Mouse (Mus musculus) neural tube, embryonic 11.5 days (tissue): ENCODE data around the gene Rab6a. TPM values are rescaled to one million over a fixed set of nuclear protein-coding genes. Genes with fewer than 3 reads are reported as not detected.

ENCODE experiments used
- ATAC-seq: fragments of 200-750 bp; cut with Nextera tagmentation; 2 replicates; pipeline ENCODE4 v1.8.0; 2017; ENCODE audit warnings: moderate number of reproducible peaks, mild to moderate bottlenecking, moderate TSS enrichment, moderate library complexity; ENCODE audit not compliant: insufficient read depth, low FRiP score, low TSS enrichment
- DNase-seq: peaks from one replicate; pipeline ENCODE4 v3.0.0-alpha.2; 2015; ENCODE audit warnings: low spot score
- H3K27ac ChIP-seq: fragments of 300-500 bp; sonication (generic); 2 replicates; pipeline ENCODE4 v1.5.1; 2014; ENCODE audit warnings: low read depth, mild to moderate bottlenecking, low read length
- H3K27me3 ChIP-seq: fragments of 300-500 bp; sonication (generic); 2 replicates; pipeline ENCODE4 v1.6.1; 2014; ENCODE audit warnings: mild to moderate bottlenecking, low read length, mixed read lengths; ENCODE audit not compliant: control insufficient read depth, insufficient read depth
- H3K36me3 ChIP-seq: fragments of 300-500 bp; sonication (generic); 2 replicates; pipeline ENCODE4 v1.6.1; 2014; ENCODE audit warnings: mild to moderate bottlenecking, low read length, moderate library complexity, mixed read lengths; ENCODE audit not compliant: control insufficient read depth, insufficient read depth
- H3K4me1 ChIP-seq: fragments of 300-500 bp; sonication (generic); 2 replicates; pipeline ENCODE4 v1.6.1; 2014; ENCODE audit warnings: low read length, mixed read lengths; ENCODE audit not compliant: control insufficient read depth, insufficient read depth
- H3K4me2 ChIP-seq: fragments of 300-500 bp; sonication (generic); 2 replicates; pipeline ENCODE4 v1.6.1; 2014; ENCODE audit warnings: low read depth, mild to moderate bottlenecking, moderate library complexity
- H3K4me3 ChIP-seq: fragments of 300-500 bp; sonication (generic); 2 replicates; pipeline ENCODE4 v1.5.1; 2014; ENCODE audit warnings: low read depth, low read length
- H3K9ac ChIP-seq: fragments of 300-500 bp; sonication (generic); 2 replicates; pipeline ENCODE4 v1.6.1; 2014; ENCODE audit warnings: mild to moderate bottlenecking, low read length
- H3K9me3 ChIP-seq: fragments of 300-500 bp; sonication (generic); 2 replicates; pipeline ENCODE4 v1.6.1; 2016; ENCODE audit warnings: low read length; ENCODE audit not compliant: control insufficient read depth
- WGBS: fragments of 180-500 bp; shearing (Covaris S2); extraction: QIAGEN DNeasy Blood & Tissue Kit; methylation state at CpG from one replicate; pipeline ENCODE4 v1.1.7; 2014; 5-methylcytosine and 5-hydroxymethylcytosine counted together
- polyA plus RNA-seq: library from polyadenylated mRNA; unstranded; fragments of >200 nt; fragmentation: Nextera tagmentation; extraction: Ambion mirVana; gene quantifications from 2 replicates; pipeline ENCODE4 v1.2.1, GENCODE M21; 2014

Gene Rab6a
- polyA plus RNA-seq, 1 experiment from 2014 or later, result 200 TPM

DNA sequence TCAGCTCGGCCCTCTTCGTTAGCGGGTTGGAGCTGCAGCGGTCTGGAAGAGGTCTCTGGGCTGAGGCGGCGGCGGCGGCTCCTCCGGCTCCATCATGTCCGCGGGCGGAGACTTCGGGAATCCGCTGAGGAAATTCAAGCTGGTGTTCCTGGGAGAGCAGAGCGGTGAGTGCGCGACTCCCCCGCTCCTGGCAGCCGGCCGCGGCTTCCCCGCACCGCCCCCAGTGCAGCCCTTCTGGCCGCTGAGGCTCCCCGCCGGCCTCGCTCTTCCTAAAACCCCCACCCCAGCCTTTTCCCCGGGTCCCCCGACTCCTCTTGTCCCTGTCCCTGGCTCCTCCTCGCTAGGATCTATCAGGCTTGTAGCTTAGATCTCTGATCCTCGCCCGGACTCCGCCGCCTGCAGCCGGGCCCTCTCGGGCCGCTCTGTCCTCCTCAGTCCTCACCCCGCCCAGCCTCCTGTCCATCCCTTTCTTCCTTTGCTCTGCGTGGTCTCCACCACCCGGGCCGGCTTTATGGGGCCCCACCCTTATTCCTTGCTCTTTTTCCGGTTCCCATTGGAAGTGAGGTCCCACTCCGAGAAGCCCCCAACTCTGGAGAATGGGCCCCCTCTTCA, 1.0 kb downstream of the Rab6a start, which contains the start of gene Mrpl48:
TSS of gene Mrpl48 (minus strand) at position 172 of the 612 bp plus-strand sequence.
- Histone ChIP-seq H3K27ac (peak within 1 kb of the TSS; percentile 99), H3K9me3 (no peaks in the 10 kb centered on the region), H3K27me3 (no peaks in the 10 kb centered on the region), H3K4me2 (peak within 1 kb of the TSS; percentile 52), H3K36me3 (no peaks in the 10 kb centered on the region), H3K4me1 (peaks cover 5% of the 10 kb centered on the region), H3K9ac (peak within 1 kb of the TSS; percentile 98), H3K4me3 (peak within 1 kb of the TSS; percentile 99)
- under 1% methylated on average over 33 of the region's 43 CpGs for WGBS
- ATAC-seq (peak; percentile 49), DNase-seq (peak; percentile 64)

DNA sequence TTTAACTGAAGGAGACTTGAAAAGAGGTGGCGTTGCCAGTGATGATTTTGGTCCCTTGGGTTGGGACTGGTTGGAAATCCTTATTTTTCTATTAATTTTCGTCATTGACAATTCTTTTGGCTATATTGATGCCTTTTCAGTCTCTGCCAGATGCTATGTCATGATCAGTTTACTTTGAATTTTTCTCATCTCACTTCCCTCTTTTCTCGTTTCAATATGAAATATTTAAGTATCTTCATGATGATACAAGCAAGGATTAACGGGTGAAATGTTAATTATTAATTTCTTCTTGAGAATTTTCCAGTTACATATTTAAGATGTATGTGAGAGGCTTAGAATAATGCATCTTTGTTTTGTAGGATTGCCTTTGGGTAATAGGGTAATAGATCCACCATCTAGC, 1.7 kb downstream of the Rab6a start:
- Histone ChIP-seq H3K27ac (0 out of 2 replicates have a peak overlapping the region, but pooled peaks have one; percentile 99), H3K4me2 (peak overlapping the region; percentile 52), H3K4me3 (peak overlapping the region; percentile 99), H3K9ac (peak overlapping the region; percentile 98), H3K27me3 (no peaks in the 10 kb centered on the region), H3K4me1 (peaks cover 5% of the 10 kb centered on the region), H3K9me3 (no peaks in the 10 kb centered on the region), H3K36me3 (no peaks in the 10 kb centered on the region)
- DNase-seq, result no peak
- no peak for ATAC-seq
- whole genome bisulfite sequencing, result 24% methylated on average over 4 of the region's 4 CpGs

DNA sequence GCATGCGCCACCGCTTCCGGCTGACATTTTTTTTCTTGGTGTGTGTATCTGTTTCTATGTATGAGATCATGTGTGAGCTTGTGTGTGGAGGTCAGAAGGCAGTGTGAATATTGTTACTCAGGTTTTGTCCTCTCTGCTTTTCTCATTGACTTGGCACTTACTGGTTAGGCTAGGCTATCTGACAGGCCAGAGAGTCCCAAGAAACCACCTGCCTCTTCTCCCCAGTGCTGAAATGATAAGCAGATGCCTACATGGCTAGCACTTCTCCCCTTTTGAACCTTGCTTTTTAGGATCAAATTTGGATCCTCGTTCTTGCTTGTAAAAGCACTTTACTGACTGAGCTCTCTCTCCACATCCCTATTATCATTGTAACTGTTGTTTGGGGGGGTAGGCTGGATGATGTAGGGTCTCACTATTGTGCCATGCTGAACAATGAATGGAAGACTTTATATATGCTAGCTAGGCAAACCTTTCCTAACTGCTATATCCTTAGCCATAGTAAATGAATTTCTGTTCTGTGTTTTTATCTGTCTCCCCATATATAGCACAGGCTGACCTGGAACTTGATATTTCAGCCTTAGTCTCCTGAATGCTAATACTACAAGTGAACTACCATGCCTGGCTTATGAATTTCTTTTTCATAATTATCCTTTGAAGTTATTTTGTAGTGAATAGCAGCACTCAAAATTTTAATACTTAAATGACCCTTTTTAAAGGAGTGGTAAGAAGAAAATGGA, 9.1 kb downstream of the Rab6a start:
- no peaks in the 10 kb centered on the region for H3K4me1 ChIP-seq
- no peak overlapping the region for H3K4me3 ChIP-seq
- no peaks in the 10 kb centered on the region for H3K27me3 ChIP-seq
- ATAC-seq, result no peak
- H3K9me3 ChIP-seq, result no peaks in the 10 kb centered on the region
- 94% methylated on average over 4 of the region's 4 CpGs for WGBS
- no peak overlapping the region for H3K4me2 ChIP-seq
- H3K36me3 ChIP-seq, result no peaks in the 10 kb centered on the region
- DNase-seq, result no peak
- H3K9ac ChIP-seq, result no peak overlapping the region
- H3K27ac ChIP-seq, result no peak overlapping the region

DNA sequence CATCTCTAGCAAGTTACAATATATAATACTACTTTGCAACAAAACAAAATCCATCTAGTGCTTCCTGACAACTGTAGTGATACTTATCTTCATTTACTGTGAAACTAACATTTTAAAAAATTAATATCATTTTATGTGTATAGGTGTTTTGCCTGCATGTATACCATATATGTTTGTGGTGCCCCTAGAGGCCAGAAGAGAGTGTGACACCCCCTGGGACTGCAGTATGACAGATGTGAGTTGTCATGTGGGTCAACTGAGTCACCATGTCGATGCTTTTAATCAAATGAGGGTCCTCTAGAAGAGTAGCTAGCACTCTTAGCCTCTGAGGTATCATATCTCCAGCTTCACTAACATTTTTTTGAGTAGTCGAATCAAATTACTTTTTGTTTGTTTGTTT, 15.1 kb downstream of the Rab6a start:
- no peak overlapping the region for H3K27ac ChIP-seq
- H3K4me2 ChIP-seq, result no peak overlapping the region
- no peaks in the 10 kb centered on the region for H3K36me3 ChIP-seq
- H3K4me3 ChIP-seq, result no peak overlapping the region
- no peaks in the 10 kb centered on the region for H3K27me3 ChIP-seq
- 84% methylated on average over 2 of the region's 2 CpGs for WGBS
- no peaks in the 10 kb centered on the region for H3K4me1 ChIP-seq
- H3K9ac ChIP-seq, result no peak overlapping the region
- H3K9me3 ChIP-seq, result no peaks in the 10 kb centered on the region
- ATAC-seq (no peak), DNase-seq (no peak)

DNA sequence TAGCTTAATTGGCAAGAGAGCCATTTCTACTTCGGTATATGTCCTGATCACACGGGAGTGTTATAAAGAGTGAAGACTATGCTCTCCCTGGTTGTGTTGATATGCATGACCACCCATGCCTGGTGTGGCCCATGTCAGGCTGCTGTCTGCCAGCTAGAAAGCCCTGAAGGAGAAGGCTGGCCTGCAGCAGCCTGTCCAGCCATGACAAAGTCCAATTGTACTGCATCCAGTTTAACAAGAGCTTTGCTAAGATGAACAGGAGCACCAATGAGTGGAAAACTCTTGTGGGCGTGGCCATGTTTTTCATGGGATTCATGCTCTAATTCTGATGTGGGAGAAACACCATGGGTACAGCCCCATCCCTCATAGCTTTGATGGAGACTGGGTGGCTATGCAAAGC, 17.3 kb downstream of the Rab6a start:
- H3K9ac ChIP-seq, result no peak overlapping the region
- ATAC-seq (no peak), DNase-seq (no peak)
- H3K4me3 ChIP-seq, result no peak overlapping the region
- WGBS, result 84% methylated on average over 3 of the region's 3 CpGs
- H3K4me2 ChIP-seq, result no peak overlapping the region
- no peaks in the 10 kb centered on the region for H3K27me3 ChIP-seq
- H3K9me3 ChIP-seq, result no peaks in the 10 kb centered on the region
- no peaks in the 10 kb centered on the region for H3K36me3 ChIP-seq
- H3K27ac ChIP-seq, result no peak overlapping the region
- H3K4me1 ChIP-seq, result no peaks in the 10 kb centered on the region

GRCm38 (mm10) chr7:100637657-100638056, 30.4 kb downstream of the Rab6a start:
- 26% methylated on average over 1 of the region's 1 CpGs for WGBS
- H3K27ac ChIP-seq, result no peak overlapping the region

GRCm38 (mm10) chr7:100642413-100642812, 35.2 kb downstream of the Rab6a start:
- Histone ChIP-seq H3K9ac (no peak overlapping the region), H3K27ac (no peak overlapping the region), H3K4me3 (no peak overlapping the region), H3K4me1 (no peaks in the 10 kb centered on the region), H3K27me3 (no peaks in the 10 kb centered on the region), H3K36me3 (no peaks in the 10 kb centered on the region), H3K4me2 (no peak overlapping the region), H3K9me3 (no peaks in the 10 kb centered on the region)
- ATAC-seq (no peak), DNase-seq (no peak)
- WGBS, result 97% methylated on average over 4 of the region's 4 CpGs

More at GRCm38 (mm10) chr7:100637657-100638056, 30.4 kb downstream of the Rab6a start:
- no peak for ATAC-seq
- Histone ChIP-seq H3K36me3 (no peaks in the 10 kb centered on the region), H3K4me1 (no peaks in the 10 kb centered on the region), H3K9me3 (no peaks in the 10 kb centered on the region), H3K4me2 (no peak overlapping the region), H3K4me3 (no peak overlapping the region), H3K9ac (no peak overlapping the region), H3K27me3 (no peaks in the 10 kb centered on the region)
- DNase-seq, result peak; percentile 31

DNA sequence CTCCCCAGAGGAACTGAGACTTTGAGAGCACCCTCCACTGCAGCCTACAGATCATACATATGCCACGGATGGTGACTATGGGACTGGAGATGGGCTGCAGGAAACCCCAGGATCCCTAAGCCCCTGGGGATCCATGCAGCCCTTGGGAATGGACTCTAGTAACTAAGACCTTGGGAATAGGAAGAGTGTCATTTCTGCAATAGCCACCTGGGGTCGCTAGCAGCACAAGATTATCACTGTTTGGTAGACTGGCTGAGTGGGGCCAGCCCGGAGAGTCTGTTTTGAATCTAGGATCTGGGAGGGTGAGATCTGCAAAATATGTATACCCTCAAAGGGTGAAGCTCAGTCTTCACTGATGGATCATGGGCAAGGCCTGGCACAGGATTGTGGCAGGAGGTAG, 37.9 kb downstream of the Rab6a start:
- Histone ChIP-seq H3K9ac (no peak overlapping the region), H3K4me2 (no peak overlapping the region), H3K36me3 (no peaks in the 10 kb centered on the region), H3K4me3 (no peak overlapping the region), H3K27ac (no peak overlapping the region), H3K4me1 (no peaks in the 10 kb centered on the region), H3K9me3 (no peaks in the 10 kb centered on the region), H3K27me3 (no peaks in the 10 kb centered on the region)
- ATAC-seq (no peak), DNase-seq (peak; percentile 76)
- 40% methylated on average over 3 of the region's 3 CpGs for WGBS

DNA sequence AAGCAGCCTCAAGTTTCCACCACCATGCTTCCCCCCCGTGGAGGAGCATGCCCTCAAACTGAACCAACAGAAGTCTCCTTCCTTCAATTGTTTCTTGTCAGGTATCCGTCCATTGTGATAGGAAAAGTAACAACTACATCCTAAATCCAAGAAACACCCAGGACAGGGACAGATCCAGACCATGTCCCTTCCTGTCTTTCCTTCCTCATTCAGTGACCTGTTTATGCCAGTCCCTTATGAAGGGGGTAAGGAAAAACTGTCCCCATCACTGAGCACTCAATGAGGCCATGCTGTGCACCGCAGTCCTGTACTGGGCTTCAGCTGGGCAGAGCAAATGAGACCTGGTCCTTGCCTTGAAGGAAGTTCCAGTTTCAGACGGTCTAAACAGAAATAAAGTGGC, 41.9 kb downstream of the Rab6a start:
- WGBS, result 81% methylated on average over 4 of the region's 4 CpGs
- Histone ChIP-seq H3K4me1 (peaks cover 6% of the 10 kb centered on the region; the same call in 1 of the 2 replicates), H3K27me3 (no peaks in the 10 kb centered on the region), H3K4me2 (no peak overlapping the region), H3K9me3 (no peaks in the 10 kb centered on the region), H3K27ac (no peak overlapping the region), H3K9ac (no peak overlapping the region), H3K4me3 (no peak overlapping the region), H3K36me3 (no peaks in the 10 kb centered on the region)
- ATAC-seq, result no peak
- DNase-seq, result no peak
